Mouse (Mus musculus) gastrocnemius, postnatal 10 days (tissue): ENCODE data around the gene Hbq1b. TPM values are rescaled to one million over a fixed set of nuclear protein-coding genes. Genes with fewer than 3 reads are reported as not detected.
A peak's percentile ranks its signal among the peaks of the same experiment; 100 is the strongest.

ENCODE experiments used
- DNase-seq: peaks from one replicate; pipeline ENCODE4 v3.0.0; 2021; ENCODE audit warnings: mixed read lengths
- total RNA-seq, 2 experiments: library from RNA; stranded (reverse); gene quantifications; 2 replicates each; pipeline ENCODE4 v1.2.3; 2021

The Hbq1b gene
- total RNA-seq, 2 experiments from 2014 or later: 0.79 TPM; not detected in 1

- DNase-seq: no peak
Observed at GRCm38 (mm10) chr11:32300279-32301267, 13.8 kb downstream of the Hbq1b start.

- DNase-seq: no peak
Observed at GRCm38 (mm10) chr11:32301506-32301905, 14.7 kb downstream of the Hbq1b start.

- DNase-seq: no peak
Observed at GRCm38 (mm10) chr11:32302824-32303419, 16.2 kb downstream of the Hbq1b start.

- DNase-seq: no peak
Observed at GRCm38 (mm10) chr11:32303455-32303854, 16.7 kb downstream of the Hbq1b start.

GRCm38 (mm10) chr11:32307006-32307405, 20.2 kb downstream of the Hbq1b start:
- no peak for DNase-seq

GRCm38 (mm10) chr11:32309446-32309845, 22.7 kb downstream of the Hbq1b start:
- DNase-seq: no peak

- DNase-seq: no peak
Observed at GRCm38 (mm10) chr11:32309928-32310327, 23.2 kb downstream of the Hbq1b start.

GRCm38 (mm10) chr11:32316009-32316408, 29.2 kb downstream of the Hbq1b start:
- no peak for DNase-seq

GRCm38 (mm10) chr11:32320507-32321195, 33.9 kb downstream of the Hbq1b start:
- DNase-seq: no peak

DNA sequence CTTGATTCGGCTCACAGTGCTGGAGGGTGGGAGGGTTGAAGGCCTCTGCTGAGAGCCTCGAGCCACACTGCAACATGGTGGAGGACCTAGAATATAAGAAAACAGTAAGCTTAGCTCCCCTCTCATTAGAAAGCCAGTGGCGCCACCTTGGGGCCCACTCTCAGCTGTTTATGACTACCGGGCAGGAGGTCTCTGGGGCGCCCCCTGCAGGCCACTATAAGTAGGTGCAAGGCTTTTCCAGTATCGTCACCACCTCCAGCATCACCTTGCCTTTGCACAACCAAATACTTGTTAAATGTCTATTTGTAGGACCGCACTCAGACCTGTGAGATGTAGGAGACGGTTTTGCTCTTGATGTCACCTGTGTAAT, 34.4 kb downstream of the Hbq1b start:
- DNase-seq: peak; percentile 79

DNA sequence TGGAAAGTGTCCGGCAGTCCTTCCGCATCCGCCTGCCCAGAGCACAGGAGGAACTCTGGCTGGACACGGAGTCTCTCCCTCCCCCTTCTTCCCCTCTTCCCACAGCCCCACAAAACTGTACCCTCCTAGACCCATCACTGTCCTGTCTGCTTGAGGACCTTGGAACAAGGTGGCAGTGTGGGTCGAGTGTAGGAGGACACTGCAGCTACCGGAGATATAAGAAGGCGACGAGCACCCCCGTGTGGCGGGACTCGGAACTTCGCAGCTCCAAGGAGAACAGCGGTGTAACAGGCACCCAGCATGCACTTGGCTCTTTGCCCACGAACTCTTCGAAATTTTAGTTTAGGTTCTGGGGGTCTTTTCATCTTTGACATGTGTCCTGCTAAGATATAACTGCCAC, 37.8 kb downstream of the Hbq1b start:
- peak; percentile 91 for DNase-seq

DNA sequence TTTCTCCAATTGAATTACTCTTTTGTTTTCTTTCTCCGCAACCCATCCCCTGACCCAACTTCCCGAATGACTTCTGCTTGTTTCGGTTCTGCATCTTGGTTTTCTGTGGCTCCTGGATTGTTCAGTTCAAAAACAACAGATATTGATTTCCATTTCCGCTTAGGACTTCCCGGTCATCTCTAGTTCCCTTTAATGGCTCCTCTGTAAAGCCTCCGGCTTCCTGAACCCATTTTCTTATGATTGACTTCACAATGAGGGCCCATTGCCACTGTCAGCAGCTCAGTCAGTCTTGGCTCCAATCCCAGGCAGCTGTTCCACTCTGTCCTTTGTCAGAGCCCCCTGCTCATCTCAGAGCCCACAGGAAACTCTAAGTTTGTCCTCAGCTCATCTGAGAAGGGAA, 44.3 kb downstream of the Hbq1b start:
- DNase-seq: peak; percentile 36

- no peak for DNase-seq
Observed at GRCm38 (mm10) chr11:32331861-32332260, 45.1 kb downstream of the Hbq1b start.

- DNase-seq: no peak
Observed at GRCm38 (mm10) chr11:32333235-32333634, 46.5 kb downstream of the Hbq1b start.

- no peak for DNase-seq
Observed at GRCm38 (mm10) chr11:32336435-32336907, 49.7 kb downstream of the Hbq1b start.

Other genes with a start within 250 kb of the Hbq1b start
- not detected for gene Il9r, start 86.7 kb upstream of the Hbq1b start, total RNA-seq
- gene Snrnp25, start 81.5 kb upstream of the Hbq1b start, total RNA-seq: 1 to 10 TPM; 7.6 to 8.6 TPM
- gene Rhbdf1, start 64.7 kb upstream of the Hbq1b start, total RNA-seq: 10 to 100 TPM; 26.3 to 35.3 TPM
- gene Mpg, start 60.5 kb upstream of the Hbq1b start, total RNA-seq: 10 to 100 TPM; 11.2 to 14.3 TPM
- gene Nprl3, start 19.3 kb upstream of the Hbq1b start, total RNA-seq: 10 to 100 TPM; 18.9 to 25.0 TPM
- not detected for gene Hba-x, start 10.6 kb upstream of the Hbq1b start, total RNA-seq
- gene Hba-a1, start 3.5 kb upstream of the Hbq1b start, total RNA-seq: 1,000 to 10,000 TPM in 1 of 2 experiments, 100 to 1,000 TPM in 1; 968 to 1,389 TPM
- gene Hba-a2, start 9.5 kb downstream of the Hbq1b start, total RNA-seq: 1,000 to 10,000 TPM in 1 of 2 experiments, 100 to 1,000 TPM in 1; 662 to 1,092 TPM
- not detected for gene Hbq1a, start 13.1 kb downstream of the Hbq1b start, total RNA-seq
- 10 to 100 TPM; 25.1 to 32.5 TPM for gene Sh3pxd2b, start 60.9 kb downstream of the Hbq1b start, total RNA-seq
- gene Ubtd2, start 168.4 kb downstream of the Hbq1b start, total RNA-seq: 10 to 100 TPM; 30.2 to 34.5 TPM
- gene Efcab9, start 245.1 kb downstream of the Hbq1b start, total RNA-seq: under 1 TPM in 1 of 2 experiments, not detected in 1; 0.66 TPM
- 1 to 10 TPM; 5.3 to 8.5 TPM for gene Stk10, start 246.3 kb downstream of the Hbq1b start, total RNA-seq